Mouse (Mus musculus): ENCODE results near the gene Fam3a.

- TF ChIP-seq MYC (IDR thresholded peaks at IDR 0.05; ENCODE audit: low read depth, low read length), result no peak
- no peak for TF ChIP-seq MEF2A (IDR thresholded peaks at IDR 0.05; ENCODE audit: borderline replicate concordance, low read depth, low read length)
Measured at GRCm38 (mm10) chrX:74427116-74427515, 34.0 kb upstream of the Fam3a start.

All from CH12.LX (cell line).